Comparison of ENCODE assay signal across 24 mouse cellular contexts in the genomic region with DNA sequence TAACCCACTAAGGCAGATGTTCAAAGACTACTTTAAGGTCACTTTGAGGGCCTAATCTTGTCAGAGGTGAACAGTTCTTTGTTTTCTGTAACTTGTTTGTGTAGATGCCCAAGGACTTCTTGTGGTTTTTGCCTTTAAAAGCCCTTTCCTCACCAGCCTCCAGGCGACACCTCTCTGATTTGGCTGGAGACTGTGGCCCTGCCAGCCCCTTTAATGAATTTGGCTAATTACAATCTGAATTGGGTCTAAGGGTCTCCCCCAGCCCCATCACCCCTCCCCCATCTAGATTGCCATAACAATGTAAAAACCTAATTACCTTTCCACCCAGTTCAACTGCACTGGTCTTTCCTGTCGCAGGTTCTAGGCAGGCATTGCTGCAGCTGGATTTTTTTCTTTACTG. TPM values are rescaled to one million over a fixed set of nuclear protein-coding genes. Genes with fewer than 3 reads are reported as not detected.
"Had no signal": no experiment of that assay in that cellular context is flagged by ENCODE, and none has a peak within 500 bp of the region (broad histone marks: within the 10 kb centered on the region; RNA-seq: fewer than 3 reads in every experiment).

No protein-coding gene starts in this region.

- H3K27ac ChIP-seq: lung, embryonic 15.5 days; macrophage; midbrain, embryonic 13.5 days; neural tube, embryonic 13.5 days; neural tube, embryonic 15.5 days had no signal

- DNase-seq: liver, postnatal 0 days; lung, adult 2 months; lung, postnatal 14 days; lung, postnatal 36 days; retina, postnatal 1 day; right cerebral cortex, adult 18-20 months; right cerebral cortex, postnatal 25 days; right cerebral cortex, postnatal 4 days; spleen, adult 18-20 months; thymus, adult 18-20 months; thymus, postnatal 14 days; thymus, postnatal 36 days had no signal

- H3K36me3 ChIP-seq: lung, embryonic 15.5 days; midbrain, embryonic 13.5 days; neural tube, embryonic 13.5 days; neural tube, embryonic 15.5 days had no signal

- H3K27me3 ChIP-seq: lung, embryonic 15.5 days; megakaryocyte, embryonic 14.5 days; neural tube, embryonic 15.5 days had no signal

- H3K9me3 ChIP-seq: lung, embryonic 15.5 days; megakaryocyte, embryonic 14.5 days; midbrain, embryonic 13.5 days; neural tube, embryonic 13.5 days; neural tube, embryonic 15.5 days had no signal

- H3K4me3 ChIP-seq: lung, embryonic 15.5 days; megakaryocyte, embryonic 14.5 days; midbrain, embryonic 13.5 days; myocyte; neural tube, embryonic 13.5 days; neural tube, embryonic 15.5 days had no signal

RNA-seq across cellular contexts. Expression of gene Gm45717, which starts 7.0 kb away (rescaled TPM):
- polyA plus RNA-seq: liver, postnatal 0 days; lung, adult 2 months; lung, embryonic 15.5 days; macrophage; midbrain, embryonic 11.5 days; midbrain, embryonic 13.5 days; midbrain, embryonic 16.5 days; neural tube, embryonic 13.5 days; neural tube, embryonic 15.5 days; stomach, embryonic 14.5 days; stomach, embryonic 16.5 days; thymus, postnatal 0 days had no signal
